Mouse (Mus musculus): ENCODE measurements around the gene Crtc3. TPM values are rescaled to one million over a fixed set of nuclear protein-coding genes. Genes with fewer than 3 reads are reported as not detected.

Crtc3 gene
- 10 to 100 TPM; 21.4 to 25.9 TPM for total RNA-seq (2021)
- long read RNA-seq, partial matches to known transcripts, result 0 of 4 reads
- long read RNA-seq, other reads (novel, unspliced or antisense), result 4 of 4 reads

GRCm38 (mm10) chr7:80688556-80689220 lies at the start of gene Crtc3:
Gene Crtc3, minus strand, starts transcription at chr7:80688877.
- peak in 1 of 2 experiments; percentile 62 for DNase-seq (ENCODE audit: low spot score in 2 of 2)

DNA sequence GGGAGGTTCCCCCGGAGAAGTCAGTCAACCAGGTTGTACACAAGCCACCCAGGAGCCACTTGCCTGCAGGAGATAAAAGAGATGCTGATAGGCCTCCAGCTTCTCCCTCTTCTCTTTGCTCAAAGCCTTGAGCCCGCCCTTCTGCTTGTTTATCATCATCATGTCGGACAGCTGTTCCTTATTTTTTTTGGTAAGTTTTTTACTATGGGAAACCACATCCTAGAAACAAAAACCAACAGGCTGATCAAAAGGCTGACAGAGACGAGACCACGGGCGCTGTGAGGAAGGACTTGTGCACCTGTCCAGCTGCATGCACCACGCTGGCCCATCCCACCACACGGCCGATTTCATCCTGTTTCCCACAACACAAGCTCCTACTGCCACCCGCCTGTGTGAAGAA lies 47.5 kb upstream of the Crtc3 start:
- DNase-seq (ENCODE audit: low spot score in 2 of 2), result no peak

- no peak for DNase-seq (ENCODE audit: low spot score in 2 of 2)
Observed at GRCm38 (mm10) chr7:80732986-80733385, 44.3 kb upstream of the Crtc3 start.

DNA sequence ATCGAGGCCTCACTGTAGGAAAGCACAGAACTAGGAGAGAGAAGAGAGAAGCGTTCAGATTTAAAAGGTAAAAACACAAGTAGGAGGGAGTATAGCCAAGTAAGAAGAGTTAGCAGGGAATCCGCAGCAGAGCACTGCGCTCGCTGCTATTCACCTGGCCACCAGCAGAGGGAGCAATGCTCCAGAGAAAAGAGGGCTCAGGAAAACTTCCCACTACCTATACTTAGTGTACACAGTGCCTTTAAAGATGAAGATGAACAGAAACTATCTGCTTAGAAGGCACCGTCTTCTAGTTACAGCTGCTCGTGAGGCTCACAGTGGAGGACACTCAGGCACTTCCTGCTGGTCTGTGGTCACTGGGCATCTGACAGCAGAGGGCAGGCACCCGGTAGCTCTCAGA lies 41.0 kb upstream of the Crtc3 start:
- DNase-seq (ENCODE audit: low spot score in 2 of 2), result peak; percentile 82 to 84

- DNase-seq (ENCODE audit: low spot score in 2 of 2), result peak in 1 of 2 experiments; percentile 25
Observed at GRCm38 (mm10) chr7:80721041-80721440, 32.4 kb upstream of the Crtc3 start.

DNA sequence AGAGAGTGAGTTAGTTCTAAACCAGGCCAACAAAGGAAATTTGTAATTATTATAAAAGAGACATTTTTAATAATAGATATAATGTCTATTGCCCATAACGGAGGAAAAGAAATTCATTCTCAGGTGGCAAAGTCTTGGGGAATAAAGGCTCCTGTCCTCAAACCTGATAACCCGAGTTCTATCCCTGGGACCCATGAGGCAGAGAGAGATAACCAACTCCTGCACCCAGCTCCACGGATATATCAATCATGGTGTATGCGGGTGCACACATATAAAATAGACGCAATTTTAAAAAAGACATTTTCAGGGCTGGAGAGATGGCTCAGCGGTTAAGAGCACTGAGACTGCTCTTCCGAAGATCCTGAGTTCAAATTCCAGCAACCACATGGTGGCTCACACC lies 30.9 kb upstream of the Crtc3 start:
- no peak for DNase-seq (ENCODE audit: low spot score in 2 of 2)

DNA sequence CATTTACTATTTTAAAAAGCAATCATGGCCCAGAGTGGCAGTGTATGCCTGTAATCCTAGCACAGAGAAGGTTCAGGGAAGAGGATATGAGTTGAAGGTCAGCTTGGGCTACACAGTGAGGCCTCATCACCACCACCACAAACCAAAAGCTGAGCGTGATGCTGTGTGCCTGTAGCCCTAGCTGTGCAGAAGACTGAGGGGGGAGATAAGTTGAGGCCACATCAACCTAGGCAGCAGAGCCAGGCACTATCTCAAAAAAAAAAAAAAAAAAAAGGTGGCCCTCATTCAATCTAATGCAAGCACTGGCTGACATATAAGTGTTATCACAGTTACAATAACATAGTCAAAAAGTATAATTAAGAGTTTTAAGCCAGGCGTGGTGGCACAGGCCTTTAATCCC lies 30.4 kb upstream of the Crtc3 start:
- no peak for DNase-seq (ENCODE audit: low spot score in 2 of 2)

DNA sequence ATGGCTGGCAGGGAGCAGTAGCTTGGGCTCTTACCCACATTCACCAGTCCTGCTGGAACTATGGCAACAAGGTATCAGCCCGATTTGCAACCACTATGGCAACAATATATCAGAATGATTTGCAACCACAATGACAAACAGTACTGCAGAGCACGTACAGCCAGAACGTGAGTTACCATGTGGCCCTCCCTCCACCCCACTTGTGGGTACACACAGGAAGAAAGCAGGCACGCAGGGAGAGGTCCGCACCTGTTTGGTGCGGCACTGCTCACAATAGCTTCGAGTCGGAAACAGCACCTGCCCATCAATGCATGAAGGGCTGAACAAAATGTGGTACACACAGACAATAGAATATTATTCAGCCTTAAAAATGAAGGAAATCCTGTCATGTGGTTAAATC lies 29.8 kb upstream of the Crtc3 start:
- DNase-seq (ENCODE audit: low spot score in 2 of 2), result no peak

- no peak for DNase-seq (ENCODE audit: low spot score in 2 of 2)
Observed at GRCm38 (mm10) chr7:80716758-80717157, 28.1 kb upstream of the Crtc3 start.

DNA sequence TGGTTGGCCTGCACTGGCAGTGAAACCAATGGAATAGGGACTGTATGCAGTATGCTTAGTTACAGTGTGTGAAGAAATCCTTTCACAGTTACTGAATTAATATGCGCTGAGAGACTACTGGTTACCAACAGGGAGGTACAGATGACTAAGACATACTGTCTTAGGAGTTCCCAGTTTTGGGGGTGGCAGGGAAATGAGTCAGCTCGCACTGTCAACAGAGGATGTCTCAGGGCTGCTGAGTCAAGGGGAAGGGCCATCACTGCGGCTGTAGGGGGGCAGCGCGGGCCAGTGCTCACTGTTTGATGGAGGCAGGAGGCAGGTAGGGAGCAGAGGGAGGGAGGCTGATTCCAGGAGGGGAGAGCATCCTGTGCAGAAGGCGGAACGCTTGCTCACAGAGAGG lies 26.6 kb upstream of the Crtc3 start:
- peak; percentile 14 to 31 for DNase-seq (ENCODE audit: low spot score in 2 of 2)

DNA sequence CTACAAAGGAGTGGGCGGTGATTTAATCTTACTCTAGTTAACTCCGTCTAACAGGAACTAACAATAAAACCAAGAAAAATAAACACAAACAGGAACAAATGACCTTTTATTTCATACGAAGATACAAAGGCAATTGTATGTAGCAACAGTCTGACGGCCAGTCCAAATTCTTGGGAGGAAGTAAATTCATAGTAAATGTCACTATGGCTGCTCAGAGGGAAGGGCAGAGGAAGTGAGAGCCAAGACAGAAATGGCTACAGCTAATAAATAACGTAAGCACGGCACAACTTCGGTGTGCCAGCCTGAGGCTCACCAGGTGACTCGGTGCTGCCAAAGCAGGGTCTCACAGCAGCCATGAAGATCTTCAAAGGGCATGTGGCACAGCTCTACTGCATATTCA lies 22.8 kb upstream of the Crtc3 start:
- no peak for DNase-seq (ENCODE audit: low spot score in 2 of 2)

DNA sequence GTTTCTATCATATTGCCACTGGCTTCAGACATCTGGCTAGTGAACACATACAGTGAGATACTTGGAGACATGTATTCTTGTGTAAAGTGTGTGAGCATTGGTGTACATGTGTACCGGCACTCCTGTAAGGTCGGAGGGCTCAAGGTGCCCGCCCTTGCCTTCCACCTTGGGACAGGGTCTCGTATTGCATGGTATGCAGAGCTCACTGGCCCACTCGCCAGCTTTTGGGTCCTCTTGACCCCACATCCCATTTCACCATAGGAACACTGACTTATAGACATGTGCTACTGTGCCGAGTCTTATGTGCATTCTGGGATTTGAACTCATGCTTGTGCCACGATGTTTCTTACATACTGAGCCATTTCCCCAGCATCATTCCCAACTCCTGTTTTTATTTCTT lies 21.7 kb upstream of the Crtc3 start:
- no peak for DNase-seq (ENCODE audit: low spot score in 2 of 2)

DNA sequence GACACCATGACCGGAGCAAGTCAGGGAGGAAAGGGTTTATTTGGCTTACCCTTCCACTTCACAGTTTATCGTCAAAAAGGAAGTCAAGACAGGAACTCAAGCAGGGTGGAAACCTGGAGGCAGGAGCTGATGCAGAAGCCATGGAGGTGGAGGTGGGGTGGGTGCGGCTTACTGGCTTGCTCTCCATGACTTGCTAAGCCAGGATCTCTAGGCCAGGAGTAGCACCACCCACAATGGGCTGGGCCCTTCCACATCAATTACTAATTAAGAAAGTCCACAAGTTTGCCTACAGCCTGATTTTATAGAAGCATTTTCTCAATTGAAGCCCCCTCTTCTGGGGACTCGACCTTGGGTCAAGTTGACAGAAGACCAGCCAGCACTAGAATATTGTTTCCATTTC lies 15.4 kb upstream of the Crtc3 start:
- no peak for DNase-seq (ENCODE audit: low spot score in 2 of 2)

DNA sequence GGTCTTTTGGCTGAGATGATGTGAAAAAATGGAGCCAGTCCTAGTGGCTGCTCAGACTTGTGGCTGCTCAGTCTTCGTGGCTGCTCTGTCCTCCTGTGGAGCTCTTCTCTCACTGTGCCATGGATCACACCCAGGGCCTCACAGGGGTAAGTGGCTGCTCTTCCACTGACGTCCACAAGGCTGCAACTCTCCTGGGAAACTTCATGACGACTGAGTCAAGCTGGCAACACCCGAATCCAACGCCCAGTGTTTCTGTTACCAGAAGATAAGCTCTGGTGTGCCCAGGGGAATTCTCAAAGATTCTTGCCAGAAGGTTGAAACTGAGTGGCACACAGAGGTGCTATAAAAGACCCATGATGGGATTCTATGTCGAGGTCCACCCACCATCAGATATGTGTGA lies 13.8 kb upstream of the Crtc3 start:
- DNase-seq (ENCODE audit: low spot score in 2 of 2), result no peak

DNA sequence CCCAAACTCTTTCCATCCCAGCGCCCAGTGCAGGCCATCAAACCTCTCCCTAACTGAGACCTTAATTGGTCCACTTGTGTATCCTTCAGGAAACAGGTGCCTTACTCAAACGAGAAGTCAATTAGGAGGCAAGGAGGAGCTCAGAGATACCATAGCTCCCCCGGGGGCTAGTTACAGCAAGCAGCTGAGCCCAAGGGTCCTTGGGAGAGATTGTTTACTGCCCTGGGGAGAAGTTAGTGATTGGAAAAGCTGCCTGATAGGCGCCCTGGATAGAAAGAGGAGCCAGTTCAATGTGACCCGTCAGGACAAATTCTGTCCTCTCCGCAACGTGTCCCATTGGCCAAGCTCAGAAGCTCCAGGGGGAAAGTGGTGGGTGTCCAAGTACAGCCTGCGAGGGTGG lies 11.0 kb upstream of the Crtc3 start:
- DNase-seq (ENCODE audit: low spot score in 2 of 2), result no peak

DNA sequence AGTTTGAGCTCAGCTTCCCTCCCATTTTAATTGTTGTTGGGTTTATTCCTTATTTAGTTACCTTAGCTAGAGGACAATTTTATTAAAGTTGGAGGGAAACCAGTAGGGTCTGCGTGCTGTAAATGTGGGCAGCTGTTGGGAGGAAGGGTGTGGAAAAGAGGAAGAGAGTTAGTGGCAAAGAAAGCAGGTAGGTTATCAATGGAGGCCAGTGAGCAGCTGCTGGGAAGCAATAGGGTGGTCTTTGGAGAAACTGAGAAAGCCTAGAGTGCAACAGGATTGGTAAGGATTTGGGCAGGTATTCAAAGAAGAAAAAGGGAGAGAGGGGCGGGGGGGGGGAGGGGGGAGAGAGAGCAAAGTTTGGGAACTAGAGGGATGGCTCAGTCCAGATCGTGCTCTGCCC lies 10.3 kb upstream of the Crtc3 start:
- DNase-seq (ENCODE audit: low spot score in 2 of 2), result no peak

DNA sequence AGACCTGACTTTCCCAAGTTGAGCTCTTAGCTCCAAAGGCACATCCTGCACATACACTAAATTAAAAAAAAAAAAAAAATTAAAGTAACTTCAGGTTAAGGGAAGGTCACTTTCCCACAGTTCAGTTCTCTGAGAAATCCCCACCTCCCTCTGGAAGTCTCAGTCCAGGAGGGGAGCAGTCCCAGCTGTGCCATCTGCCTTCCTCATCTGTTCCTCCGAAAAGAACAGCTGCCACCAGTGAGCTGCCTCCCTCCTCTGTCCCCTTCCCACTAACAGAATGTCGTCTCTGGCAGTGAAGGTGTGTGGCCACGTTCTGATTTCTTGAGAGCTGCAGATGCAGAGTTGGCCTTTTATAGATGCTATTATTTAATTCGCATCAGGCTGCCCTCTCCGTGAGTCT lies 9.2 kb upstream of the Crtc3 start:
- DNase-seq (ENCODE audit: low spot score in 2 of 2), result no peak

DNA sequence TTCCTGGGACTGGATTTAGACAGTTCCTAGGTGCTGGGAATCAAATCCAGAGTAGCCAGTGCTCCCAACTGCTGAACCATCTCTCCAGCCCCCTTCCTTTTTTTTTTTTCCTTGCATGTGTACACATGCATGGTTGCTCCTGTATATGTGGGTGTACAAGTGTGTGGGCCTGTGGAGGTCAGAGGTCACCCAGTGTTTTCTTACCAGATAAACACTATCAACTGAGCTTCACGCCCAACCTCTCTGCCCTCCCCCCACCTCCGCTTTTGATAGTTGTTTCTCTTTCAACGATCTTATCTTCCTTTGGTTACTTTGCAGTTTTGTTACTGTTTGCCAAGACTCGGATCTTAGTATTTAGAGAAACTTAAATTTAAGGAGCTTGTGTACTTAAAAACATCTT lies 8.2 kb upstream of the Crtc3 start:
- DNase-seq (ENCODE audit: low spot score in 2 of 2), result no peak

DNA sequence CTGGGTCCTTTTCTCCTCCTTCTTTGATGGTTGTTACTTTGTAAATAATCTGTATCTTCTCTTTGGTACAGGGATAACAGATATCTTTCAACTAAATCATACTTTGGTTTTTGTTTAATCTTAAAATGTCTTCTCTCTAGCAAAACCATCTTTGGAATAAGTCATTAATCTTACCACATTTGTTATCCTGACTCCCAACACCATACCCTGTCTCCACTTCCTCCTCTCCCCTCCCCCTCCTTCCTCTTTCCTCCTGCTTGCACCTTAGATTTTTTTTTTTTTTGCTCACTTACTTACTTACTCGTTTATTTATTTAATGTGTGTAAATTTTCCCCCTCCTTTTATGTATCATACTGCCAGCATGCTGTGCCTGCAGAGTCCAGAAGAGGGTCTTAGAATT lies 7.7 kb upstream of the Crtc3 start:
- DNase-seq (ENCODE audit: low spot score in 2 of 2), result no peak

DNA sequence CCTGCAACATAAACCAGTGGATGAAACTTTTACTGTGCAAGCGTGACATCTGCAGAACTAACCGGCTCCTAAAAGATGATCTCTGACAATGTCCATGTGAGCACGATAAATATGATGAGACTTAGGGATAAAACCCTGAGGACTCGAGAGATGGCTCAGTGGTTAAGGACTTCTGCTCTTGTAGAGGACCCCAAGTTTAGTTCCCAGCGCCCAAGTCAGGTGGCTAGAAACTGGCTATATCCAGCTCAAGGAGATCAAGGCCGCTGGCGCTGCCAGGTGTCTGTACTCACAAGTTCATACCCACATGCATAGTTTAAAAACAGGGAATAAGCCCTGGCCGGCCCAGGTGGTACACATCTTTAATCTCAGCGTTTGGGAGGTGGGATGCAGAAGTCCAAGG lies 3.8 kb upstream of the Crtc3 start:
- no peak for DNase-seq (ENCODE audit: low spot score in 2 of 2)

DNA sequence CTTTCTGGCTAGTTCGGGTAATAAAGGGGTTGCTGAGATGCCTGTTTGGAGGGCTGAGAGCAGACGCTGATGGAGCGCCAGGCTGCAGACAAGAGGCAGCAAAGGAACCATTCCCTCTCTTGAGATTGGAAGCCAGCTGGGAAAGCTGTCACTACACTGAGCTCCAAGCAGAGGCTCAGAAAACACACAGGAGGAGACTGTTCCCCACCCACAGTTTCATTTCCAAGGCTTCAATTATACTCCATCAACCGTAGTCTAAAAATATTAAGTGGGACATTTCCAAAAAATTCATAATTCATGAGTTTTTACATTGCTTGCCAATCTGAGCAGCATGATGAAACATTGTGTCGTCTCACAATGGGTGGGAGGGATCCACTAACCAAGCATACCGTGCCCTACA lies 2.5 kb upstream of the Crtc3 start:
- DNase-seq (ENCODE audit: low spot score in 2 of 2), result peak; percentile 27 to 37

GRCm38 (mm10) chr7:80689221-80689591 lies 529 bp upstream of the Crtc3 start:
- peak in 1 of 2 experiments; percentile 34 for DNase-seq (ENCODE audit: low spot score in 2 of 2)

- DNase-seq (ENCODE audit: low spot score in 2 of 2), result peak; percentile 69 to 76
Observed at GRCm38 (mm10) chr7:80687721-80688555, 739 bp downstream of the Crtc3 start.

Measured in layer of hippocampus, postnatal 10 days (tissue).